Mouse (Mus musculus) cerebellum, postnatal 10 days (tissue): ENCODE measurements at regions not wholly inside any gene's neighbourhood (a gene's known extent, or its start where the extent isn't known, plus 50 kb on each side); places are given as distances from the start of the nearest gene placed in this dataset.

ENCODE experiments used
- DNase-seq, 2 experiments: peaks; one replicate each; pipeline ENCODE4 v3.0.0; 2021; ENCODE audit warnings: mixed read lengths in 2 of 2

- peak; percentile 41 to 59 for DNase-seq
These were observed 5132.6 kb downstream of the 9330182O14Rik start for GRCm38 (mm10) chr15:45266620-45267263.

DNA sequence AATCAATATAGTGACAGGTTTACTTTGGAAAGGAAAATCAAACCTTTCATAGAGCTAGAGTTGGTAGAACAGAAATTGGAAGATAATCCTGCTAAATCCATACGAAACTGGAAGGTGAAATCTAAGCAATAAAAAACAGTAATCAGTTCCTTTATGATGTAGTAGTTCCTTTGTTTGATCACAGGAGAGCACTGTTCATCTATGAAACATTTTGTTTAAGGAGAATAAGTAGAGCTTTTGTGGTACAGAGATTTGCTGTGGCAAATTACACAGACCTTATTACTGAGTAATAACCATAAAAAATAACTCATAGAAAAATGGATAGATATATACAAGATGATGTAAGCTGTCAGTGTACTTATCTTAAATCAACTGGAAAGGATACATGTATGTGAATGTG lies 5139.5 kb downstream of the 9330182O14Rik start:
- peak in 1 of 2 experiments; percentile 13 for DNase-seq

DNA sequence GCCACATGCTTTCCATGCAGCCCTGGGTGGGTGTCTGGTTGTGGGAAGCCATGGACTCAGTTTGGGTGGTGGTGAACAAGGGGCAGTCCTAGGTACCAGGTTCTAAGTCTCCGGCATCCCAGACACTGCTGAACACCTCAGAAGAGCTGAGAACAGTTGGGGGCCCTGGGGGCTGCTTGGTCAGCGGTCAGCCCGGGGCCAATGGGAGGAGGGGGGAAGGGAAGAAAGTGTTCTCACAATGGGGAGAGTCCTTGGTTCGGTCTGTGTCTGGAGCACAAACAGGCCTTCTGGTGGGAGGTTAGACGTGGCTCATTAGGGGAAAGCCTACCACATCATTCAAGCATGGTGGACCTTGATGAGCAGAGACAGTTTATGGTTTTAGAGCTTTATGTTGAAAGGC lies 5187.5 kb downstream of the 9330182O14Rik start:
- DNase-seq, result no peak

- no peak for DNase-seq
These were observed 5216.3 kb downstream of the 9330182O14Rik start for GRCm38 (mm10) chr15:45350496-45350895.
